Mouse (Mus musculus) frontal cortex, postnatal 36 days (tissue): ENCODE measurements around the gene Cnot8.

Source experiments
- DNase-seq, 2 experiments: peaks; one replicate each; pipeline ENCODE4 v3.0.0; 2022; ENCODE audit warnings: low spot score in 2 of 2

The Cnot8 gene

GRCm38 (mm10) chr11:58104351-58104791 is 418 bp downstream of the Cnot8 start:
- no peak for DNase-seq

GRCm38 (mm10) chr11:58107009-58107408 is 3.1 kb downstream of the Cnot8 start:
- no peak for DNase-seq

- DNase-seq, result no peak
These were observed 3.8 kb downstream of the Cnot8 start for GRCm38 (mm10) chr11:58107664-58108337.

- no peak for DNase-seq
These were observed 12.6 kb downstream of the Cnot8 start for GRCm38 (mm10) chr11:58116560-58116959.

GRCm38 (mm10) chr11:58117044-58117652 is 13.2 kb downstream of the Cnot8 start:
- no peak for DNase-seq

GRCm38 (mm10) chr11:58120655-58121054 is 16.7 kb downstream of the Cnot8 start:
- no peak for DNase-seq

- DNase-seq, result no peak
These were observed 17.4 kb downstream of the Cnot8 start for GRCm38 (mm10) chr11:58121351-58121750.

- DNase-seq, result no peak
These were observed 19.8 kb downstream of the Cnot8 start for GRCm38 (mm10) chr11:58123711-58124110.

- DNase-seq, result no peak
These were observed 21.1 kb downstream of the Cnot8 start for GRCm38 (mm10) chr11:58125021-58125420.

- DNase-seq, result peak in 1 of 2 experiments; percentile 22
These were observed 22.6 kb downstream of the Cnot8 start for GRCm38 (mm10) chr11:58126397-58127160.

- DNase-seq, result no peak
These were observed 23.6 kb downstream of the Cnot8 start for GRCm38 (mm10) chr11:58127544-58127943.

- no peak for DNase-seq
These were observed 25.4 kb downstream of the Cnot8 start for GRCm38 (mm10) chr11:58129302-58129843.

- DNase-seq, result no peak
These were observed 28.1 kb downstream of the Cnot8 start for GRCm38 (mm10) chr11:58132026-58132425.

- DNase-seq, result no peak
These were observed 30.9 kb downstream of the Cnot8 start for GRCm38 (mm10) chr11:58134869-58135268.

- no peak for DNase-seq
These were observed 31.3 kb downstream of the Cnot8 start for GRCm38 (mm10) chr11:58135296-58135695.

GRCm38 (mm10) chr11:58136677-58137076 is 32.7 kb downstream of the Cnot8 start:
- no peak for DNase-seq

- DNase-seq, result no peak
These were observed 34.9 kb downstream of the Cnot8 start for GRCm38 (mm10) chr11:58138821-58139220.

- DNase-seq, result no peak
These were observed 35.5 kb downstream of the Cnot8 start for GRCm38 (mm10) chr11:58139466-58139865.

GRCm38 (mm10) chr11:58143704-58144426 is 39.9 kb downstream of the Cnot8 start:
- DNase-seq, result peak; percentile 42 to 72

GRCm38 (mm10) chr11:58146241-58146640 is 42.3 kb downstream of the Cnot8 start:
- DNase-seq, result no peak

- no peak for DNase-seq
These were observed 51.5 kb downstream of the Cnot8 start for GRCm38 (mm10) chr11:58155458-58155857.

GRCm38 (mm10) chr11:58156871-58157270 is 52.9 kb downstream of the Cnot8 start:
- DNase-seq, result no peak
